Mouse (Mus musculus) CH12.LX (cell line): Measurements from ENCODE around the gene Mavs. TPM values are rescaled to one million over a fixed set of nuclear protein-coding genes. Genes with fewer than 3 reads are reported as not detected.

ENCODE experiments used
- DNase-seq: peaks from one replicate; pipeline ENCODE4 v3.0.0-alpha.2; 2013; ENCODE audit errors: extremely low read depth
- H3K27ac ChIP-seq: 2 replicates; pipeline ENCODE4 v1.5.1; 2012; ENCODE audit warnings: low read depth, mild to moderate bottlenecking, control low read depth, moderate library complexity; ENCODE audit not compliant: insufficient read depth
- H3K27me3 ChIP-seq: replicated peaks from 2 replicates; pipeline ENCODE3; 2012; ENCODE audit warnings: inconsistent platforms
- H3K36me3 ChIP-seq, 2 experiments: replicated peaks in 1 of 2; 2 replicates each; pipeline versions ENCODE3 to v1.6.1; 2012; ENCODE audit warnings: inconsistent platforms in 1 of 2, low read length in 1 of 2, mild to moderate bottlenecking in 1 of 2, mixed read lengths in 1 of 2, moderate library complexity in 1 of 2; ENCODE audit not compliant: control insufficient read depth in 1 of 2, insufficient read depth in 1 of 2
- H3K4me1 ChIP-seq, 2 experiments: 2 replicates each; pipeline ENCODE4 v1.6.1; 2012; ENCODE audit warnings: inconsistent platforms in 1 of 2, moderate library complexity in 1 of 2; ENCODE audit not compliant: insufficient read depth in 2 of 2, control insufficient read depth in 1 of 2
- H3K4me2 ChIP-seq: 2 replicates; pipeline ENCODE4 v1.6.1; 2012; ENCODE audit warnings: low read depth, mild to moderate bottlenecking, control low read depth; ENCODE audit not compliant: poor library complexity, insufficient read depth, severe bottlenecking
- H3K4me3 ChIP-seq, 3 experiments: fragments of 150-350 bp in 1 of 3; sonication (generic) in 1 of 3; replicated peaks in 1 of 3; 2 replicates each; pipeline versions ENCODE3 to v1.5.1; 2011 to 2012; ENCODE audit warnings: low read depth in 2 of 3, low read length in 2 of 3, mild to moderate bottlenecking in 2 of 3, moderate library complexity in 2 of 3, control low read depth in 1 of 3, improper control_type of control experiment in 1 of 3, inconsistent platforms in 1 of 3, mixed read lengths in 1 of 3; ENCODE audit not compliant: poor library complexity in 1 of 3
- H3K79me2 ChIP-seq: replicated peaks from 2 replicates; pipeline ENCODE4 v1.6.1; 2012; ENCODE audit warnings: mild to moderate bottlenecking, moderate library complexity; ENCODE audit not compliant: control insufficient read depth, poor library complexity, insufficient read depth, severe bottlenecking; ENCODE audit errors: extremely low read depth
- H3K9ac ChIP-seq: 2 replicates; pipeline ENCODE4 v1.6.1; 2012; ENCODE audit warnings: low read depth, mild to moderate bottlenecking, control low read depth, moderate library complexity; ENCODE audit not compliant: insufficient read depth
- H3K9me3 ChIP-seq: replicated peaks from 2 replicates; pipeline ENCODE3; 2012; ENCODE audit warnings: low read length, inconsistent platforms, mixed read lengths
- BHLHE40 ChIP-seq: IDR thresholded peaks from 2 replicates; pipeline ENCODE4 v1.6.1; 2011; ENCODE audit warnings: mild to moderate bottlenecking, low read depth, low read length, improper control_type of control experiment
- CHD1 ChIP-seq: IDR thresholded peaks from 2 replicates; pipeline ENCODE4 v1.6.1; 2012; ENCODE audit warnings: low read depth, low read length, improper control_type of control experiment, inconsistent platforms
- CTCF ChIP-seq, 2 experiments: IDR thresholded peaks in 1 of 2; conservative IDR thresholded peaks in 1 of 2; 2 replicates each; pipeline ENCODE4 v1.5.1; 2011 to 2012; ENCODE audit warnings: low read depth in 2 of 2, low read length in 2 of 2, improper control_type of control experiment in 1 of 2, inconsistent platforms in 1 of 2, mild to moderate bottlenecking in 1 of 2, moderate library complexity in 1 of 2
- ELF1 ChIP-seq: IDR thresholded peaks from 2 replicates; pipeline ENCODE4 v1.6.1; 2014; ENCODE audit warnings: low read depth, mild to moderate bottlenecking, inconsistent platforms, low read length, improper control_type of control experiment
- ETS1 ChIP-seq: conservative IDR thresholded peaks from 2 replicates; pipeline ENCODE4 v1.6.1; 2012; ENCODE audit warnings: low read depth, mild to moderate bottlenecking, inconsistent platforms, low read length, improper control_type of control experiment, moderate library complexity
- HCFC1 ChIP-seq: IDR thresholded peaks from 2 replicates; pipeline ENCODE4 v1.6.1; 2012; ENCODE audit warnings: low read depth, mild to moderate bottlenecking, inconsistent platforms, low read length, improper control_type of control experiment
- JUND ChIP-seq: conservative IDR thresholded peaks from 2 replicates; pipeline ENCODE4 v1.6.1; 2011; ENCODE audit warnings: low read depth, low read length, improper control_type of control experiment
- KAT2A ChIP-seq: IDR thresholded peaks from 2 replicates; pipeline ENCODE4 v1.6.1; 2012; ENCODE audit warnings: low read length, improper control_type of control experiment, inconsistent platforms; ENCODE audit not compliant: insufficient replicate concordance
- MAFK ChIP-seq: IDR thresholded peaks from 2 replicates; pipeline ENCODE4 v1.6.1; 2011; ENCODE audit warnings: low read length, improper control_type of control experiment; ENCODE audit not compliant: insufficient replicate concordance
- MAX ChIP-seq: IDR thresholded peaks from 2 replicates; pipeline ENCODE4 v1.6.1; 2011; ENCODE audit warnings: low read length, improper control_type of control experiment
- MEF2A ChIP-seq: IDR thresholded peaks from 2 replicates; pipeline ENCODE4 v1.6.1; 2014; ENCODE audit warnings: low read depth, mild to moderate bottlenecking, inconsistent platforms, low read length, improper control_type of control experiment, borderline replicate concordance
- MYC ChIP-seq: IDR thresholded peaks from 2 replicates; pipeline ENCODE4 v1.6.1; 2011; ENCODE audit warnings: low read depth, mild to moderate bottlenecking, improper control_type of control experiment, low read length
- NELFE ChIP-seq: IDR thresholded peaks from 2 replicates; pipeline ENCODE4 v1.6.1; 2011; ENCODE audit warnings: low read depth, low read length, improper control_type of control experiment
- POLR2AphosphoS2 ChIP-seq: IDR thresholded peaks from 2 replicates; pipeline ENCODE4 v1.6.1; 2011; ENCODE audit warnings: low read depth, low read length, improper control_type of control experiment
- RAD21 ChIP-seq: IDR thresholded peaks from 2 replicates; pipeline ENCODE4 v1.6.1; 2011; ENCODE audit warnings: low read depth, mild to moderate bottlenecking, low read length, improper control_type of control experiment, moderate library complexity
- SMC3 ChIP-seq: IDR thresholded peaks from 2 replicates; pipeline ENCODE4 v1.6.1; 2011; ENCODE audit warnings: low read depth, low read length, improper control_type of control experiment
- TCF12 ChIP-seq: IDR thresholded peaks from 2 replicates; pipeline ENCODE4 v1.6.1; 2014; ENCODE audit warnings: low read depth, mild to moderate bottlenecking, inconsistent platforms, low read length, improper control_type of control experiment
- UBTF ChIP-seq: IDR thresholded peaks from 2 replicates; pipeline ENCODE4 v1.6.1; 2012; ENCODE audit warnings: low read depth, mild to moderate bottlenecking, inconsistent platforms, low read length, improper control_type of control experiment, moderate library complexity
- USF2 ChIP-seq: conservative IDR thresholded peaks from 2 replicates; pipeline ENCODE4 v1.6.1; 2011; ENCODE audit warnings: low read depth, low read length, improper control_type of control experiment
- ZC3H11A ChIP-seq: IDR thresholded peaks from 2 replicates; pipeline ENCODE4 v1.6.1; 2012; ENCODE audit warnings: low read depth, mild to moderate bottlenecking, inconsistent platforms, low read length, improper control_type of control experiment
- ZKSCAN1 ChIP-seq: IDR thresholded peaks from 2 replicates; pipeline ENCODE4 v1.6.1; 2012; ENCODE audit warnings: low read depth, inconsistent platforms, low read length, improper control_type of control experiment, borderline replicate concordance
- ZNF384 ChIP-seq: IDR thresholded peaks from 2 replicates; pipeline ENCODE4 v1.6.1; 2012; ENCODE audit warnings: low read depth, low read length, improper control_type of control experiment, inconsistent platforms
- dilution Hi-C: fragments of 300-500 bp; cut with MboI; formaldehyde crosslinking; loops from 2 replicates; pipeline ENCODE4 v1.14.3; 2020; ENCODE audit warnings: low sequenced_read_pairs; ENCODE audit not compliant: extremely low pct_unique_long_range_greater_than_20kb, extremely low pct_ligation_motif_present
- in situ Hi-C: fragments of 300-500 bp; cut with MboI; formaldehyde crosslinking; loops from 3 replicates; pipeline ENCODE4 v1.14.3; 2019; ENCODE audit warnings: low sequenced_read_pairs, low pct_ligation_motif_present, low pct_unique_long_range_greater_than_20kb, mixed read lengths
- polyA plus RNA-seq: library from polyadenylated mRNA; unstranded; fragments of >175 nt; gene quantifications from 2 replicates; pipeline ENCODE4 v1.2.1, GENCODE M21; 2012; ENCODE audit warnings: low read depth; ENCODE audit not compliant: insufficient read length
- total RNA-seq, 2 experiments: library from RNA; depleted of rRNA; stranded (reverse); fragments of 300-350 nt in 1 of 2; fragments of >200 nt in 1 of 2; gene quantifications; 2 replicates each; pipeline ENCODE4 v1.2.3; 2012 to 2014

Mavs gene
- total and polyA plus RNA-seq, 3 experiments, result 18.5 to 34.5 (median 25.6) TPM

GRCm38 (mm10) chr2:131281596-131281995 is 47.7 kb downstream of the Mavs start:
- no peaks in the 10 kb centered on the region for H3K9me3 ChIP-seq
- H3K79me2 ChIP-seq, result peaks cover 3% of the 10 kb centered on the region; the same call in 1 of the 2 replicates
- no peak for TF ChIP-seq ETS1
- no peak for TF ChIP-seq MAFK
- no peak for TF ChIP-seq ZC3H11A
- TF ChIP-seq ZKSCAN1, result no peak
- no peak for TF ChIP-seq USF2
- TF ChIP-seq ELF1, result no peak
- no peak for TF ChIP-seq KAT2A
- no peak for TF ChIP-seq SMC3
- TF ChIP-seq MAX, result no peak
- TF ChIP-seq MEF2A, result no peak
- TF ChIP-seq MYC, result no peak
- TF ChIP-seq JUND, result no peak
- TF ChIP-seq NELFE, result no peak
- no peak for TF ChIP-seq HCFC1
- TF ChIP-seq TCF12, result no peak
- no peak for TF ChIP-seq UBTF
- no peak for TF ChIP-seq POLR2AphosphoS2
- no peak for TF ChIP-seq ZNF384
- TF ChIP-seq BHLHE40, result no peak
- dilution Hi-C loops, result no loop called here
- no peaks in the 10 kb centered on the region for H3K4me1 ChIP-seq
- no peak overlapping the region for H3K27ac ChIP-seq
- no peak overlapping the region for H3K4me2 ChIP-seq
- peaks cover 31 to 77% of the 10 kb centered on the region in 2 experiments for H3K36me3 ChIP-seq
- H3K4me3 ChIP-seq, result no peak overlapping the region
- H3K27me3 ChIP-seq, result no peaks in the 10 kb centered on the region
- H3K9ac ChIP-seq, result no peak overlapping the region
- in situ Hi-C loops, result no loop called here
- no peak for DNase-seq

GRCm38 (mm10) chr2:131286276-131286675 is 52.4 kb downstream of the Mavs start:
- Histone ChIP-seq H3K9me3 (no peaks in the 10 kb centered on the region), H3K79me2 (peaks cover 5% of the 10 kb centered on the region; the same call in 1 of the 2 replicates), H3K27me3 (no peaks in the 10 kb centered on the region), H3K4me2 (no peak overlapping the region), H3K9ac (no peak overlapping the region), H3K36me3 (peaks cover 36 to 73% of the 10 kb centered on the region in 2 experiments), H3K4me1 (no peaks in the 10 kb centered on the region), H3K4me3 (no peak overlapping the region)
- in situ Hi-C loops (no loop called here), dilution Hi-C loops (no loop called here)
- no peak for DNase-seq
- TF ChIP-seq RAD21, result peak; percentile 42
- TF ChIP-seq CTCF (conservative IDR thresholded peaks at IDR 0.05 in 1 of 2, IDR thresholded peaks at IDR 0.05 in 1 of 2; ENCODE audit: low read depth in 2 of 2, low read length in 2 of 2), result peak in 1 of 2 experiments; percentile 54; a peak in 2 of 4 replicates
- TF ChIP-seq SMC3, result peak; percentile 41
- no peak for TF ChIP-seq ZC3H11A
- TF ChIP-seq CHD1, result no peak
- TF ChIP-seq, all 38 proteins: peak for 3
- H3K27ac ChIP-seq, result no peak overlapping the region
